Mouse (Mus musculus): ENCODE results near the gene Dohh.

- TF ChIP-seq CTCF (IDR thresholded peaks at IDR 0.05; ENCODE audit: control insufficient read depth, insufficient read depth, low read length) (no peak), POLR2A (IDR thresholded peaks at IDR 0.05; ENCODE audit: borderline replicate concordance, control insufficient read depth, low read depth, low read length) (no peak)
Observed at GRCm38 (mm10) chr10:81379809-81380378, 4.3 kb upstream of the Dohh start.

All from bone marrow, adult 2 months (tissue).